Mouse (Mus musculus) limb, embryonic 12.5 days (tissue): ENCODE results near the gene Cep89. TPM values are rescaled to one million over a fixed set of nuclear protein-coding genes. Genes with fewer than 3 reads are reported as not detected.
A peak's percentile ranks its signal among the peaks of the same experiment; 100 is the strongest.

Experiments used
- ATAC-seq: fragments of 200-750 bp; cut with Nextera tagmentation; 2 replicates; pipeline ENCODE4 v1.8.0; 2017; ENCODE audit warnings: low read depth, moderate TSS enrichment; ENCODE audit not compliant: insufficient number of reproducible peaks, insufficient read depth, low FRiP score, low TSS enrichment
- H3K27ac ChIP-seq: fragments of 300-500 bp; sonication (generic); 2 replicates; pipeline ENCODE4 v1.5.1; 2016; ENCODE audit warnings: mild to moderate bottlenecking, moderate library complexity
- H3K27me3 ChIP-seq: fragments of 300-500 bp; sonication (generic); 2 replicates; pipeline ENCODE4 v1.6.1; 2016; ENCODE audit warnings: mild to moderate bottlenecking, moderate library complexity
- H3K36me3 ChIP-seq: fragments of 300-500 bp; sonication (generic); 2 replicates; pipeline ENCODE4 v1.6.1; 2016; ENCODE audit warnings: mild to moderate bottlenecking, moderate library complexity
- H3K4me1 ChIP-seq: fragments of 300-500 bp; sonication (generic); replicated peaks from 2 replicates; pipeline ENCODE4 v1.6.1; 2016
- H3K4me2 ChIP-seq: fragments of 300-500 bp; sonication (generic); 2 replicates; pipeline ENCODE4 v1.6.1; 2016; ENCODE audit warnings: mild to moderate bottlenecking, moderate library complexity
- H3K4me3 ChIP-seq: fragments of 300-500 bp; sonication (generic); replicated peaks from 2 replicates; pipeline ENCODE4 v1.5.1; 2016; ENCODE audit warnings: mild to moderate bottlenecking
- H3K9ac ChIP-seq: fragments of 300-500 bp; sonication (generic); replicated peaks from 2 replicates; pipeline ENCODE4 v1.6.1; 2016; ENCODE audit warnings: mild to moderate bottlenecking, moderate library complexity
- H3K9me3 ChIP-seq: fragments of 300-500 bp; sonication (generic); 2 replicates; pipeline ENCODE4 v1.6.1; 2016; ENCODE audit warnings: mild to moderate bottlenecking, moderate library complexity
- WGBS: fragments of 180-500 bp; shearing (Covaris S2); methylation state at CpG from one replicate; pipeline ENCODE4 v1.1.7; 2016; 5-methylcytosine and 5-hydroxymethylcytosine counted together
- polyA plus RNA-seq: library from polyadenylated mRNA; unstranded; fragments of >200 nt; fragmentation: Nextera tagmentation; extraction: Ambion mirVana; gene quantifications from 2 replicates; pipeline ENCODE4 v1.2.1, GENCODE M21; 2016

Gene Cep89
- polyA plus RNA-seq, 1 experiment from 2014 or later = 56.9 TPM

- Histone ChIP-seq H3K9ac (no peak overlapping the region), H3K4me3 (no peak overlapping the region), H3K9me3 (0 out of 2 replicates have a peak, but pooled peaks cover 3% of the 10 kb centered on the region), H3K27ac (no peak overlapping the region), H3K36me3 (no peaks in the 10 kb centered on the region), H3K27me3 (no peaks in the 10 kb centered on the region), H3K4me2 (no peak overlapping the region), H3K4me1 (no peaks in the 10 kb centered on the region)
- 61% methylated on average over 6 of the region's 6 CpGs for WGBS
- no peak for ATAC-seq
These were observed 10.3 kb upstream of the Cep89 start for GRCm38 (mm10) chr7:35386525-35386952.

GRCm38 (mm10) chr7:35388694-35389093, 8.1 kb upstream of the Cep89 start:
- Histone ChIP-seq H3K36me3 (peaks cover 8% of the 10 kb centered on the region; the same call in 1 of the 2 replicates), H3K27ac (no peak overlapping the region), H3K27me3 (no peaks in the 10 kb centered on the region), H3K9me3 (no peaks in the 10 kb centered on the region), H3K4me1 (no peaks in the 10 kb centered on the region), H3K4me2 (no peak overlapping the region), H3K4me3 (no peak overlapping the region), H3K9ac (no peak overlapping the region)
- ATAC-seq = no peak
- 71% methylated on average over 6 of the region's 6 CpGs for WGBS

GRCm38 (mm10) chr7:35392935-35393334, 3.9 kb upstream of the Cep89 start:
- no peak for ATAC-seq
- Histone ChIP-seq H3K9me3 (no peaks in the 10 kb centered on the region), H3K27me3 (no peaks in the 10 kb centered on the region), H3K9ac (no peak overlapping the region), H3K4me2 (no peak overlapping the region), H3K4me1 (peaks cover 16% of the 10 kb centered on the region), H3K27ac (no peak overlapping the region), H3K4me3 (no peak overlapping the region), H3K36me3 (peaks cover 16% of the 10 kb centered on the region)
- 60% methylated on average over 5 of the region's 5 CpGs for WGBS

GRCm38 (mm10) chr7:35395734-35396456, 940 bp upstream of the Cep89 start:
- Histone ChIP-seq H3K9ac (peak overlapping the region; percentile 31), H3K27me3 (no peaks in the 10 kb centered on the region), H3K4me1 (peaks cover 19% of the 10 kb centered on the region), H3K4me3 (peak overlapping the region; percentile 64), H3K27ac (no peak overlapping the region), H3K36me3 (peaks cover 37% of the 10 kb centered on the region), H3K4me2 (peak overlapping the region; percentile 75), H3K9me3 (no peaks in the 10 kb centered on the region)
- 11% methylated on average over 17 of the region's 17 CpGs for WGBS
- no peak for ATAC-seq

- H3K4me3 ChIP-seq = no peak overlapping the region
- H3K27ac ChIP-seq = no peak overlapping the region
- H3K36me3 ChIP-seq = peaks cover 73% of the 10 kb centered on the region
- 85% methylated on average over 4 of the region's 4 CpGs for WGBS
- H3K27me3 ChIP-seq = no peaks in the 10 kb centered on the region
- H3K4me1 ChIP-seq = peaks cover 12% of the 10 kb centered on the region
- no peak overlapping the region for H3K4me2 ChIP-seq
- H3K9me3 ChIP-seq = no peaks in the 10 kb centered on the region
- ATAC-seq = no peak
- H3K9ac ChIP-seq = no peak overlapping the region
These were observed 4.3 kb downstream of the Cep89 start for GRCm38 (mm10) chr7:35401169-35401568.

GRCm38 (mm10) chr7:35415226-35415625, 18.4 kb downstream of the Cep89 start:
- no peak; the same call in 1 of the 2 replicates for ATAC-seq

GRCm38 (mm10) chr7:35415801-35416653, 19.2 kb downstream of the Cep89 start:
- H3K9ac ChIP-seq = no peak overlapping the region
- 60% methylated on average over 9 of the region's 9 CpGs for WGBS
- H3K4me1 ChIP-seq = peaks cover 18% of the 10 kb centered on the region
- H3K27me3 ChIP-seq = no peaks in the 10 kb centered on the region
- no peaks in the 10 kb centered on the region for H3K9me3 ChIP-seq
- peak; percentile 39; the same call in 1 of the 2 replicates for ATAC-seq
- no peak overlapping the region for H3K4me3 ChIP-seq
- H3K4me2 ChIP-seq = no peak overlapping the region
- peak overlapping the region; percentile 73 for H3K27ac ChIP-seq
- H3K36me3 ChIP-seq = peaks cover 64% of the 10 kb centered on the region

More at GRCm38 (mm10) chr7:35415226-35415625, 18.4 kb downstream of the Cep89 start:
- Histone ChIP-seq H3K4me2 (peak overlapping the region; percentile 6; the same call in 1 of the 2 replicates), H3K36me3 (peaks cover 64% of the 10 kb centered on the region), H3K9me3 (no peaks in the 10 kb centered on the region), H3K4me3 (no peak overlapping the region), H3K27ac (peak overlapping the region; percentile 73), H3K4me1 (peaks cover 18% of the 10 kb centered on the region), H3K27me3 (no peaks in the 10 kb centered on the region), H3K9ac (no peak overlapping the region)
- 52% methylated on average over 5 of the region's 5 CpGs for WGBS

- ATAC-seq = no peak
- Histone ChIP-seq H3K4me3 (no peak overlapping the region), H3K36me3 (peaks cover 65% of the 10 kb centered on the region), H3K27me3 (no peaks in the 10 kb centered on the region), H3K9me3 (no peaks in the 10 kb centered on the region), H3K9ac (no peak overlapping the region), H3K27ac (no peak overlapping the region), H3K4me1 (peaks cover 18% of the 10 kb centered on the region), H3K4me2 (no peak overlapping the region)
- 78% methylated on average over 5 of the region's 5 CpGs for WGBS
These were observed 19.8 kb downstream of the Cep89 start for GRCm38 (mm10) chr7:35416654-35416948.

- Histone ChIP-seq H3K9me3 (no peaks in the 10 kb centered on the region), H3K4me3 (no peak overlapping the region), H3K9ac (no peak overlapping the region), H3K36me3 (peaks cover 84% of the 10 kb centered on the region), H3K4me1 (no peaks in the 10 kb centered on the region), H3K4me2 (no peak overlapping the region), H3K27ac (no peak overlapping the region), H3K27me3 (no peaks in the 10 kb centered on the region)
- no peak for ATAC-seq
- WGBS = 89% methylated on average over 10 of the region's 10 CpGs
These were observed 26.2 kb downstream of the Cep89 start for GRCm38 (mm10) chr7:35423071-35423470.

GRCm38 (mm10) chr7:35428146-35428545, 31.3 kb downstream of the Cep89 start:
- Histone ChIP-seq H3K27ac (no peak overlapping the region), H3K4me2 (no peak overlapping the region), H3K9ac (no peak overlapping the region), H3K27me3 (no peaks in the 10 kb centered on the region), H3K9me3 (no peaks in the 10 kb centered on the region), H3K36me3 (peaks cover 86% of the 10 kb centered on the region), H3K4me1 (no peaks in the 10 kb centered on the region), H3K4me3 (no peak overlapping the region)
- no peak for ATAC-seq
- WGBS = 95% methylated on average over 10 of the region's 10 CpGs

- Histone ChIP-seq H3K36me3 (peaks cover 91% of the 10 kb centered on the region), H3K27ac (no peak overlapping the region), H3K9ac (no peak overlapping the region), H3K4me2 (no peak overlapping the region), H3K27me3 (no peaks in the 10 kb centered on the region), H3K4me1 (no peaks in the 10 kb centered on the region), H3K4me3 (no peak overlapping the region), H3K9me3 (no peaks in the 10 kb centered on the region)
- ATAC-seq = no peak
- WGBS = 84% methylated on average over 9 of the region's 9 CpGs
These were observed 38.4 kb downstream of the Cep89 start for GRCm38 (mm10) chr7:35435266-35435665.
